Mouse (Mus musculus) erythroblast, embryonic 14.5 days (primary cell): ENCODE measurements around the gene Ormdl3.

Experiments
- GATA1 ChIP-seq: IDR thresholded peaks from 2 replicates; pipeline ENCODE4 v1.6.1; 2012; ENCODE audit warnings: low read length, inconsistent platforms, mixed read lengths
- TAL1 ChIP-seq: IDR thresholded peaks from 3 replicates; pipeline ENCODE4 v1.6.1; 2012; ENCODE audit warnings: low read length, inconsistent platforms, mixed read lengths

- TF ChIP-seq TAL1, result no peak
- no peak for TF ChIP-seq GATA1
Measured at GRCm38 (mm10) chr11:98544890-98545677, 42.1 kb downstream of the Ormdl3 start.
